Mouse (Mus musculus) megakaryocyte, embryonic 14.5 days (primary cell): ENCODE data around the gene Slc10a4.

Experiments
- FLI1 ChIP-seq: IDR thresholded peaks from 2 replicates; pipeline ENCODE4 v1.6.1; 2012; ENCODE audit warnings: low read length, inconsistent platforms, mixed read lengths
- GATA1 ChIP-seq: IDR thresholded peaks from 3 replicates; pipeline ENCODE4 v1.6.1; 2012; ENCODE audit warnings: mixed read lengths, low read length, inconsistent platforms, borderline replicate concordance

- no peak for TF ChIP-seq FLI1
- no peak for TF ChIP-seq GATA1
Observed at GRCm38 (mm10) chr5:72972435-72972834, 34.2 kb upstream of the Slc10a4 start.
